Mouse (Mus musculus) neural tube, embryonic 11.5 days (tissue): Measurements from ENCODE around the gene Celf2. TPM values are rescaled to one million over a fixed set of nuclear protein-coding genes. Genes with fewer than 3 reads are reported as not detected.
A peak's percentile ranks its signal among the peaks of the same experiment; 100 is the strongest.

Experiments used
- ATAC-seq: fragments of 200-750 bp; cut with Nextera tagmentation; 2 replicates; pipeline ENCODE4 v1.8.0; 2017; ENCODE audit warnings: moderate number of reproducible peaks, mild to moderate bottlenecking, moderate TSS enrichment, moderate library complexity; ENCODE audit not compliant: insufficient read depth, low FRiP score, low TSS enrichment
- DNase-seq: peaks from one replicate; pipeline ENCODE4 v3.0.0-alpha.2; 2015; ENCODE audit warnings: low spot score
- H3K27ac ChIP-seq: fragments of 300-500 bp; sonication (generic); 2 replicates; pipeline ENCODE4 v1.5.1; 2014; ENCODE audit warnings: low read depth, mild to moderate bottlenecking, low read length
- H3K27me3 ChIP-seq: fragments of 300-500 bp; sonication (generic); 2 replicates; pipeline ENCODE4 v1.6.1; 2014; ENCODE audit warnings: mild to moderate bottlenecking, low read length, mixed read lengths; ENCODE audit not compliant: control insufficient read depth, insufficient read depth
- H3K36me3 ChIP-seq: fragments of 300-500 bp; sonication (generic); 2 replicates; pipeline ENCODE4 v1.6.1; 2014; ENCODE audit warnings: mild to moderate bottlenecking, low read length, moderate library complexity, mixed read lengths; ENCODE audit not compliant: control insufficient read depth, insufficient read depth
- H3K4me1 ChIP-seq: fragments of 300-500 bp; sonication (generic); 2 replicates; pipeline ENCODE4 v1.6.1; 2014; ENCODE audit warnings: low read length, mixed read lengths; ENCODE audit not compliant: control insufficient read depth, insufficient read depth
- H3K4me2 ChIP-seq: fragments of 300-500 bp; sonication (generic); 2 replicates; pipeline ENCODE4 v1.6.1; 2014; ENCODE audit warnings: low read depth, mild to moderate bottlenecking, moderate library complexity
- H3K4me3 ChIP-seq: fragments of 300-500 bp; sonication (generic); 2 replicates; pipeline ENCODE4 v1.5.1; 2014; ENCODE audit warnings: low read depth, low read length
- H3K9ac ChIP-seq: fragments of 300-500 bp; sonication (generic); 2 replicates; pipeline ENCODE4 v1.6.1; 2014; ENCODE audit warnings: mild to moderate bottlenecking, low read length
- H3K9me3 ChIP-seq: fragments of 300-500 bp; sonication (generic); 2 replicates; pipeline ENCODE4 v1.6.1; 2016; ENCODE audit warnings: low read length; ENCODE audit not compliant: control insufficient read depth
- WGBS: fragments of 180-500 bp; shearing (Covaris S2); extraction: QIAGEN DNeasy Blood & Tissue Kit; methylation state at CpG from one replicate; pipeline ENCODE4 v1.1.7; 2014; 5-methylcytosine and 5-hydroxymethylcytosine counted together
- polyA plus RNA-seq: library from polyadenylated mRNA; unstranded; fragments of >200 nt; fragmentation: Nextera tagmentation; extraction: Ambion mirVana; gene quantifications from 2 replicates; pipeline ENCODE4 v1.2.1, GENCODE M21; 2014

Celf2 gene
- polyA plus RNA-seq, 1 experiment from 2014 or later, result 70.3 TPM

- H3K4me3 ChIP-seq, result no peak overlapping the region
- 91% methylated on average over 8 of the region's 8 CpGs for WGBS
- no peak for DNase-seq
- no peak overlapping the region for H3K4me2 ChIP-seq
- no peak overlapping the region for H3K9ac ChIP-seq
- H3K27me3 ChIP-seq, result no peaks in the 10 kb centered on the region
- H3K36me3 ChIP-seq, result no peaks in the 10 kb centered on the region
- no peaks in the 10 kb centered on the region for H3K9me3 ChIP-seq
- H3K4me1 ChIP-seq, result no peaks in the 10 kb centered on the region
- no peak overlapping the region for H3K27ac ChIP-seq
- no peak for ATAC-seq
Observed at GRCm38 (mm10) chr2:7438721-7439282, 70.6 kb downstream of the Celf2 start.

- H3K9me3 ChIP-seq, result no peaks in the 10 kb centered on the region
- H3K9ac ChIP-seq, result no peak overlapping the region
- 98% methylated on average over 1 of the region's 1 CpGs for WGBS
- no peaks in the 10 kb centered on the region for H3K36me3 ChIP-seq
- H3K4me3 ChIP-seq, result no peak overlapping the region
- H3K27me3 ChIP-seq, result no peaks in the 10 kb centered on the region
- no peak for ATAC-seq
- no peak overlapping the region for H3K27ac ChIP-seq
- H3K4me2 ChIP-seq, result no peak overlapping the region
- no peak for DNase-seq
- no peaks in the 10 kb centered on the region for H3K4me1 ChIP-seq
Observed at GRCm38 (mm10) chr2:7426481-7426880, 82.9 kb downstream of the Celf2 start.

- Histone ChIP-seq H3K9me3 (no peaks in the 10 kb centered on the region), H3K4me1 (no peaks in the 10 kb centered on the region), H3K36me3 (no peaks in the 10 kb centered on the region), H3K27ac (no peak overlapping the region), H3K4me3 (no peak overlapping the region), H3K27me3 (no peaks in the 10 kb centered on the region), H3K9ac (no peak overlapping the region), H3K4me2 (no peak overlapping the region)
- ATAC-seq (no peak), DNase-seq (no peak)
- 89% methylated on average over 3 of the region's 3 CpGs for WGBS
Observed at GRCm38 (mm10) chr2:7400530-7400929, 108.8 kb downstream of the Celf2 start.

GRCm38 (mm10) chr2:7395935-7396334, 113.4 kb downstream of the Celf2 start:
- Histone ChIP-seq H3K9ac (no peak overlapping the region), H3K27ac (no peak overlapping the region), H3K9me3 (no peaks in the 10 kb centered on the region), H3K4me1 (no peaks in the 10 kb centered on the region), H3K4me2 (peak overlapping the region; percentile 5; the same call in 1 of the 2 replicates), H3K27me3 (no peaks in the 10 kb centered on the region), H3K4me3 (no peak overlapping the region), H3K36me3 (no peaks in the 10 kb centered on the region)
- no peak for DNase-seq
- ATAC-seq, result no peak
- 28% methylated on average over 8 of the region's 8 CpGs for WGBS

GRCm38 (mm10) chr2:7395473-7395872, 113.9 kb downstream of the Celf2 start:
- no peak overlapping the region for H3K4me3 ChIP-seq
- WGBS, result 48% methylated on average over 7 of the region's 7 CpGs
- no peak for ATAC-seq

GRCm38 (mm10) chr2:7392500-7392899, 116.9 kb downstream of the Celf2 start:
- Histone ChIP-seq H3K4me2 (no peak overlapping the region), H3K4me3 (no peak overlapping the region), H3K9ac (no peak overlapping the region), H3K27me3 (no peaks in the 10 kb centered on the region), H3K9me3 (no peaks in the 10 kb centered on the region), H3K4me1 (no peaks in the 10 kb centered on the region), H3K27ac (no peak overlapping the region), H3K36me3 (no peaks in the 10 kb centered on the region)
- 94% methylated on average over 2 of the region's 2 CpGs for WGBS
- no peak for DNase-seq
- no peak for ATAC-seq

More at GRCm38 (mm10) chr2:7395473-7395872, 113.9 kb downstream of the Celf2 start:
- Histone ChIP-seq H3K27me3 (no peaks in the 10 kb centered on the region), H3K27ac (no peak overlapping the region), H3K9ac (no peak overlapping the region), H3K4me1 (no peaks in the 10 kb centered on the region), H3K36me3 (no peaks in the 10 kb centered on the region), H3K9me3 (no peaks in the 10 kb centered on the region), H3K4me2 (peak overlapping the region; percentile 5; the same call in 1 of the 2 replicates)
- no peak for DNase-seq

- ATAC-seq (no peak), DNase-seq (no peak)
- H3K4me3 ChIP-seq, result no peak overlapping the region
- H3K9ac ChIP-seq, result no peak overlapping the region
- H3K27ac ChIP-seq, result no peak overlapping the region
- H3K4me2 ChIP-seq, result no peak overlapping the region
- H3K27me3 ChIP-seq, result no peaks in the 10 kb centered on the region
- no peaks in the 10 kb centered on the region for H3K9me3 ChIP-seq
- H3K4me1 ChIP-seq, result no peaks in the 10 kb centered on the region
- 90% methylated on average over 5 of the region's 5 CpGs for WGBS
- H3K36me3 ChIP-seq, result no peaks in the 10 kb centered on the region
Observed at GRCm38 (mm10) chr2:7389264-7389663, 120.1 kb downstream of the Celf2 start.

- Histone ChIP-seq H3K4me1 (no peaks in the 10 kb centered on the region), H3K4me3 (no peak overlapping the region), H3K9me3 (no peaks in the 10 kb centered on the region), H3K4me2 (no peak overlapping the region), H3K27me3 (no peaks in the 10 kb centered on the region), H3K27ac (no peak overlapping the region), H3K9ac (no peak overlapping the region), H3K36me3 (no peaks in the 10 kb centered on the region)
- DNase-seq, result no peak
- ATAC-seq, result no peak
- WGBS, result 50% methylated on average over 1 of the region's 1 CpGs
Observed at GRCm38 (mm10) chr2:7378736-7379135, 130.6 kb downstream of the Celf2 start.

- no peak for ATAC-seq
- no peaks in the 10 kb centered on the region for H3K4me1 ChIP-seq
- no peak for DNase-seq
- no peak overlapping the region for H3K27ac ChIP-seq
- 100% methylated on average over 1 of the region's 1 CpGs for WGBS
- H3K27me3 ChIP-seq, result no peaks in the 10 kb centered on the region
- no peak overlapping the region for H3K9ac ChIP-seq
- H3K4me2 ChIP-seq, result no peak overlapping the region
- no peak overlapping the region for H3K4me3 ChIP-seq
- no peaks in the 10 kb centered on the region for H3K36me3 ChIP-seq
- H3K9me3 ChIP-seq, result no peaks in the 10 kb centered on the region
Observed at GRCm38 (mm10) chr2:7377878-7378277, 131.5 kb downstream of the Celf2 start.
